Mouse (Mus musculus): ENCODE measurements at regions not wholly inside any gene's neighbourhood (a gene's known extent, or its start where the extent isn't known, plus 50 kb on each side); places are given as distances from the start of the nearest gene placed in this dataset.

DNA sequence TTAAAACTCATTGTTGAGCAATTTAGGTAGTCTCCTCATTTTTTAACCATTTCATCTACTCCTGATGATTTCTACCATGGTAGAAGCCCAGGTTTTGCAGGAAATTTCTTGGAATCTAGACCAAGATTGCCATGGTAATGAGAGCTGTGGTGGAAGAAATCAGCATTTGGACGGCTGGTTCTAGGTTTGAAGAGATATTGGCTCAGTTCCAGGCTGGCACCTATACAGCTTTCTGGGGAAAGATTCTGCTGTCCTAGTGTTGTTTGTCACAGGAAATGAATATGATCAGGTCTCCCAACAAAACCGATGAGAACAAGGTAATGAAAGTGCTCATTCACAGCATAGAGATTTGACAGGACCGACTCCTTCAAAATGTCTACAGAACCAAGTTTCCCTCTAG is 6766.4 kb upstream of the Gm7489 start:
- DNase-seq (ENCODE audit: extremely low spot score in 1 of 2, low spot score in 1 of 2), result peak in 1 of 2 experiments; percentile 4
